Mouse (Mus musculus): Measurements from ENCODE around the gene Fam49a. TPM values are rescaled to one million over a fixed set of nuclear protein-coding genes. Genes with fewer than 3 reads are reported as not detected.

The Fam49a gene
- total and polyA plus RNA-seq, 2 experiments = 1.7 to 2.0 TPM

GRCm38 (mm10) chr12:12274115-12274514, 12.2 kb downstream of the Fam49a start:
- Histone ChIP-seq H3K27me3 (ENCODE audit: control insufficient read depth, insufficient read depth, low read length) (no peaks in the 10 kb centered on the region), H3K4me3 (ENCODE audit: insufficient read depth, low read depth, low read length) (no peak overlapping the region), H3K9ac (ENCODE audit: low read depth, low read length) (no peak overlapping the region), H3K36me3 (ENCODE audit: control insufficient read depth, insufficient read depth, low read length) (no peaks in the 10 kb centered on the region), H3K4me1 (ENCODE audit: control insufficient read depth, insufficient read depth, low read length) (peaks cover 15% of the 10 kb centered on the region; the same call in 1 of the 2 replicates), H3K79me2 (ENCODE audit: control insufficient read depth, insufficient read depth, low read length) (no peaks in the 10 kb centered on the region), H3K27ac (replicated peaks; ENCODE audit: insufficient read depth, low read depth, low read length) (no peak overlapping the region)
- WGBS = 44% methylated on average over 6 of the region's 6 CpGs
- TF ChIP-seq POLR2A (IDR thresholded peaks at IDR 0.05; ENCODE audit: extremely low read depth, insufficient read depth, low read length) = no peak
- TF ChIP-seq CTCF (IDR thresholded peaks at IDR 0.05; ENCODE audit: low read depth, low read length) = no peak
- no peak for DNase-seq (ENCODE audit: extremely low read depth, low read depth, low spot score)

DNA sequence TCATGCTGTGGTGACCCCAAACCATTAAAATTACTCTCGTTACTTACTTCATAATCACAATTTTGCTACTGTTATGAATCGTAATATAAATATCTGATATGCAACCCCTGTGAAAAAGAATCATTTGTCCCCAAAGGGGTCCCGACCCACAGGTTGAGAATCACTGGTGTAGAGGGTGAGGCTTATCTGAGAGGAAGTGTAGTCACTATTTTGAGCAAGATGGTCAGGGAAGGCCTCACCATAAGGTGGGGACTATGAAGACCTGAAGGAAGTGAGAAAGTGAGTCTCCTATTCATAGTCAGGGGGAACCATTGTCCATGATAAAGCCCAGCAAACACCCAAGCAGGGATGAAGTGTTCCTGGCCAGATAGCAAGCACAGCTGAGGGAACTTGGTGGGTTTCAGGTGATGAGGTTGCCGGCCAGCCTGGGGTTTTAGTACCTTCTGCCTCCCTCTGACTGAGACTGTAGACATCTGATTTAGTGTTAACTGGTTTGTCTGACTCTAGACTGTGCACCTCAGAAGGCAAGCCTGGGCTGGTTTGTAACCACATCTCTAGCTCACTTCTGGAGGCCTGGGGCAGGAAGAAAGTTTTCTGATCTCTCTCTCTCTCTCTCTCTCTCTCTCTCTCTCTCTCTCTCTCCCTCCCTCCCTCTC, 13.3 kb downstream of the Fam49a start:
- no peak for TF ChIP-seq POLR2A (IDR thresholded peaks at IDR 0.05; ENCODE audit: extremely low read depth, insufficient read depth, low read length)
- no peak for TF ChIP-seq CTCF (IDR thresholded peaks at IDR 0.05; ENCODE audit: low read depth, low read length)
- Histone ChIP-seq H3K27ac (replicated peaks; ENCODE audit: insufficient read depth, low read depth, low read length) (no peak overlapping the region), H3K79me2 (ENCODE audit: control insufficient read depth, insufficient read depth, low read length) (no peaks in the 10 kb centered on the region), H3K4me1 (ENCODE audit: control insufficient read depth, insufficient read depth, low read length) (peaks cover 11% of the 10 kb centered on the region; the same call in 1 of the 2 replicates), H3K27me3 (ENCODE audit: control insufficient read depth, insufficient read depth, low read length) (no peaks in the 10 kb centered on the region), H3K4me3 (ENCODE audit: insufficient read depth, low read depth, low read length) (no peak overlapping the region), H3K36me3 (ENCODE audit: control insufficient read depth, insufficient read depth, low read length) (no peaks in the 10 kb centered on the region), H3K9ac (ENCODE audit: low read depth, low read length) (no peak overlapping the region)
- DNase-seq (ENCODE audit: extremely low read depth, low read depth, low spot score) = no peak
- WGBS = 75% methylated on average over 4 of the region's 4 CpGs

DNA sequence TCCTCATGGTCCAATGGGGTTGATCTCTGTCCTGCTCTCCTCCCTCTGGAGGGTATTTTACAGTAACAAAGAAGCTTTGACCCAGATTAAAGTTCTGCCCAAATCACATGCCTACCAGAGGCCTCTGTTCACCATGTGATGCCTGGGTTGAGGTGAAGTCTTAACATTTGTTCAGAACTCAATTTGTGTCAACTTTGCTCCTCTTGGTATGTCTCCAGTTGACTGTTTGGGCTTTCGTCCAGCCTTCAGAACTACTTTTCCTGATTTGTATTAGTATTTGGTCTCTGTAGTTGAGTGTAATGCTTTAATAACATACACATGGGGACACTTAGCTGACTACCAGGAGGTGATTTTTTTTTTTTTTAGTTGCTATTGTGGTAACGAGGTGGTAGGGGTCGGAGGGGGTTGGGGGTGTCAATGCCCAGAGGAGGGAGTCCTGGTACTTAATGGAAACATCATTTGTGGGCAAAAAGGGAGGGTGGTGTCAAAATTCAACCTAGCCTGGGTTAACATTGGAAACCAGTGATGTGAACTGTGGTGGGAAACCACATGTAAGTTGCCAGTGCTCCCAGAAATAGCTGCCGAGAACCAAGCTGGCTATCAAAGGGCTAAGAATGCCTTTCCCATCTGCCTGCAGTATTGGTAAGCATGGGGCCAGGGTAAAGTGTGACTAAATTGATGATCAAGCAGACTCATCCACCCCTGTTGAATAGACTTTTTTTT, 16.0 kb downstream of the Fam49a start:
- H3K27ac ChIP-seq (replicated peaks; ENCODE audit: insufficient read depth, low read depth, low read length) = peak overlapping the region; percentile 61

GRCm38 (mm10) chr12:12278464-12278872, 16.5 kb downstream of the Fam49a start:
- 40% methylated on average over 7 of the region's 7 CpGs for WGBS
- Histone ChIP-seq H3K79me2 (ENCODE audit: control insufficient read depth, insufficient read depth, low read length) (no peaks in the 10 kb centered on the region), H3K36me3 (ENCODE audit: control insufficient read depth, insufficient read depth, low read length) (no peaks in the 10 kb centered on the region), H3K4me3 (ENCODE audit: insufficient read depth, low read depth, low read length) (no peak overlapping the region), H3K4me1 (ENCODE audit: control insufficient read depth, insufficient read depth, low read length) (peaks cover 5% of the 10 kb centered on the region; the same call in 1 of the 2 replicates), H3K9ac (ENCODE audit: low read depth, low read length) (no peak overlapping the region), H3K27me3 (ENCODE audit: control insufficient read depth, insufficient read depth, low read length) (no peaks in the 10 kb centered on the region), H3K27ac (replicated peaks; ENCODE audit: insufficient read depth, low read depth, low read length) (peak overlapping the region; percentile 19; the same call in 1 of the 2 replicates)
- TF ChIP-seq POLR2A (IDR thresholded peaks at IDR 0.05; ENCODE audit: extremely low read depth, insufficient read depth, low read length) (no peak), CTCF (IDR thresholded peaks at IDR 0.05; ENCODE audit: low read depth, low read length) (no peak)
- peak; percentile 56 for DNase-seq (ENCODE audit: extremely low read depth, low read depth, low spot score)

More for the DNA sequence above, 16.0 kb downstream of the Fam49a start:
- DNase-seq (ENCODE audit: extremely low read depth, low read depth, low spot score) = peak; percentile 23
- Histone ChIP-seq H3K4me1 (ENCODE audit: control insufficient read depth, insufficient read depth, low read length) (peaks cover 5% of the 10 kb centered on the region; the same call in 1 of the 2 replicates), H3K36me3 (ENCODE audit: control insufficient read depth, insufficient read depth, low read length) (no peaks in the 10 kb centered on the region), H3K79me2 (ENCODE audit: control insufficient read depth, insufficient read depth, low read length) (no peaks in the 10 kb centered on the region), H3K27me3 (ENCODE audit: control insufficient read depth, insufficient read depth, low read length) (no peaks in the 10 kb centered on the region), H3K4me3 (ENCODE audit: insufficient read depth, low read depth, low read length) (no peak overlapping the region), H3K9ac (ENCODE audit: low read depth, low read length) (no peak overlapping the region)
- TF ChIP-seq POLR2A (IDR thresholded peaks at IDR 0.05; ENCODE audit: extremely low read depth, insufficient read depth, low read length) (no peak), CTCF (IDR thresholded peaks at IDR 0.05; ENCODE audit: low read depth, low read length) (no peak)
- 81% methylated on average over 4 of the region's 4 CpGs for WGBS

DNA sequence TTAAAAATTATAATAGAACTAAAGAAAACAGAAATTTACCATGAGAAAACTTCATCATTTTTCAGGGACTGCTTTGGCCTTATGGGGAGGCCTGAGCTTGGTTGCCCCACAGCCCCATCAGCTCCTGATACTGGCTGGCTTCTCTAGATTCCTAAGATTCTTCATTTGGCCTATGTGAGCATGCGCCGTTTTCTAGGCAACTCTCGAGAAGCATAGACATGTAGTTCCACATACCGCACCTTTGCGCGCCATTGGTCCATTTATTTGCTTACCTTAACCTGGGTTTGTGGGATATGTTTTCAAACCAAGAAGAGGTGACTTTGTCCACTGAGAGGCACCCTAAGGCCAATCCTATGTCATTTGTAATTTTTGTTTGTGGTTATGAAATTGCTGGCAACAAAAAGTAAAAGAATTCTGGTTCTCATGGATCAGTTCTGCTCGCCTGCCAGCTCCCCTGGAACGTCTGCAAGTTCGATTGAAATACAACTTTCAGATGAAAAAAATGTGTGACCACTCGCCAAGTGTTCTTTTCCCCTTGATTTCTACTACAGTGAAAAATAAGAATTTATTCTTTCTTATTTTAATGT, 21.9 kb downstream of the Fam49a start:
- no peaks in the 10 kb centered on the region for H3K36me3 ChIP-seq (ENCODE audit: control insufficient read depth, insufficient read depth, low read length)
- 79% methylated on average over 10 of the region's 10 CpGs for WGBS
- no peak overlapping the region for H3K9ac ChIP-seq (ENCODE audit: low read depth, low read length)
- TF ChIP-seq POLR2A (IDR thresholded peaks at IDR 0.05; ENCODE audit: extremely low read depth, insufficient read depth, low read length) (no peak), CTCF (IDR thresholded peaks at IDR 0.05; ENCODE audit: low read depth, low read length) (no peak)
- no peaks in the 10 kb centered on the region for H3K4me1 ChIP-seq (ENCODE audit: control insufficient read depth, insufficient read depth, low read length)
- peak; percentile 51 for DNase-seq (ENCODE audit: extremely low read depth, low read depth, low spot score)
- no peaks in the 10 kb centered on the region for H3K79me2 ChIP-seq (ENCODE audit: control insufficient read depth, insufficient read depth, low read length)
- H3K4me3 ChIP-seq (ENCODE audit: insufficient read depth, low read depth, low read length) = no peak overlapping the region
- no peaks in the 10 kb centered on the region for H3K27me3 ChIP-seq (ENCODE audit: control insufficient read depth, insufficient read depth, low read length)
- no peak overlapping the region for H3K27ac ChIP-seq (replicated peaks; ENCODE audit: insufficient read depth, low read depth, low read length)

All from liver, adult 2 months (tissue).